Mouse (Mus musculus) lung, adult 2 months (tissue): ENCODE data around the gene Commd1. TPM values are rescaled to one million over a fixed set of nuclear protein-coding genes. Genes with fewer than 3 reads are reported as not detected.

Experiments
- DNase-seq: peaks from one replicate; pipeline ENCODE4 v3.0.0; 2022
- H3K4me1 ChIP-seq: fragments of 200-500 bp; 2 replicates; pipeline ENCODE4 v1.6.1; 2011; ENCODE audit warnings: low read length; ENCODE audit not compliant: control insufficient read depth, insufficient read depth
- H3K4me3 ChIP-seq: fragments of 200-500 bp; replicated peaks from 2 replicates; pipeline ENCODE3; 2011; ENCODE audit warnings: low read depth, mild to moderate bottlenecking, control low read depth, low read length; ENCODE audit errors: extremely low read depth
- CTCF ChIP-seq: fragments of 200-500 bp; IDR thresholded peaks from 2 replicates; pipeline ENCODE4 v1.5.1; 2011; ENCODE audit warnings: mild to moderate bottlenecking, low read length, control low read depth; ENCODE audit not compliant: insufficient read depth
- POLR2A ChIP-seq: fragments of 200-500 bp; IDR thresholded peaks from 2 replicates; pipeline ENCODE4 v1.6.1; 2011; ENCODE audit warnings: low read depth, mild to moderate bottlenecking, control low read depth, low read length, borderline replicate concordance; ENCODE audit errors: extremely low read depth
- WGBS: fragments of 180-500 bp; shearing (Covaris S2); methylation state at CpG from one replicate; pipeline ENCODE4 v1.1.7; 2018; 5-methylcytosine and 5-hydroxymethylcytosine counted together
- polyA plus RNA-seq: library from polyadenylated mRNA; depleted of rRNA; stranded (reverse); fragments of >200 nt; gene quantifications from 2 replicates; pipeline ENCODE4 v1.2.3, GENCODE M21; 2012

The Commd1 gene
- polyA plus RNA-seq, 1 experiment: 10.0 TPM

DNA sequence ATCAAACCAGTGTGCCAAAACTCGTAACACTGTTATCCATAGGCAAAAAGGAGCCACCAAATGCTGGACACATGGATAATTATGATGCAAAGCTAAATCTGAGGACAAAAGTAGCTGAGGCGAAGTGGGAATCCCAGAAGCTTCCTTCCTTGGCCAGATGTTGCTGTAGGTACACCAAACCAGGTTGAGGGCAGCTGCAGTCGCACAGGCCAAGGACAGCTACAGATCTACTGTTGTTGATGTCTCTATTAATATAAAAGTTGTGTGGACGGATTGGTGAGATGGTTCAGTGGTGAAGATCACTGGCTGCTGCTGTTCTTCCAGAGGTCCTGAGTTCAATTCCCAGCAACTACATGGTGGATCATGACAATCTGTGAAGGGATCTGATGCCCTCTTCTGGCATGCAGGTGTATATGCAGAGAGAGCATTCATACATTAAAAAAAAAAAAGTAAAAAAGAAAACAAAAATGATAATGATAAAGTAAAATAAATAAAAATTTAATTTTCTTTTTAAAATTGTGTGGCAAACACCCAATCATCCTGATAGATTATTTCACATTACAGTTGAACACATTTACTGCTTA is 24.3 kb downstream of the Commd1 start:
- WGBS: 92% methylated on average over 4 of the region's 4 CpGs
- TF ChIP-seq CTCF (no peak), POLR2A (no peak)
- Histone ChIP-seq H3K4me3 (no peak overlapping the region), H3K4me1 (peaks cover 3% of the 10 kb centered on the region)
- DNase-seq: no peak

DNA sequence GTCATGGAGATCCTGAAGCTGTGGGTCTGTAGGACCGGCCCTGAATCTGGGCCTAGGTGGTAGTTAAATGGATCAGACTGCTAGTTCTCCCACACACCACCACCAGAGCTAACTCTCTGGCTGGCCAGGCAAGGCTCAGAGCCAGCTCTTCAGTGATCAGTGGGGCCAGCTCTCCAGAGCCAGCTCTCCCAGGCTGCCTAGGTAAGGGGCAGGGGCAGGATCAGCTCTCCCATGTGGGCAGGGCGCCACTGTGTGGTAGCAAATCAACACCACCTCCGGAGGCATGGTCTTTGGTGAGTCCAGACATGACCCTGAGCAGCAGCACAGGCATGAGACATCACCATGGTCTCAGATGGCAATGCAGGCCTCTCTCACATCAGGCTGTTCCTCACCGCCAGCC is 25.4 kb downstream of the Commd1 start:
- TF ChIP-seq CTCF: peak; percentile 78
- no peak for TF ChIP-seq POLR2A
- no peak overlapping the region for H3K4me3 ChIP-seq
- H3K4me1 ChIP-seq: peaks cover 3% of the 10 kb centered on the region
- peak; percentile 48 for DNase-seq
- WGBS: 65% methylated on average over 4 of the region's 4 CpGs

DNA sequence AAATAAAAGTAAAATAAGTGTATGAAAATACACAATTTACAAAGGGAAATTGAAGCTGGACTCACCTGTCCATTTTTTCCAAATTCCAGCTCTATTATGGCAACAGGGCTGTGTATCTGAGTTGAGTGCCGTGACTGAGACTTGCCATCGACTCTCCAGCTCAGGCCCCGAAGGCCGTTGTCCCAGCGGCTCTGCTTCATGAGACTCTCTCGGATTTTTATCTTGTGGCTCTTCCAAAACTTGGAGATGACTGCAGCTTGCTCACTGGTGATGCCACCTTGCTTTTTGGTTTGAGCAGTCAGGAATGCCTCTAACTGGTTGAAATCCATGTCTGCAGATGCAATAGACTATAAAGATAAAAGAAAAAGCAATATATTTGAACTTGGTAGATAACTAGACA is 25.8 kb downstream of the Commd1 start:
- no peak for DNase-seq
- TF ChIP-seq CTCF (no peak), POLR2A (no peak)
- H3K4me3 ChIP-seq: no peak overlapping the region
- WGBS: 94% methylated on average over 6 of the region's 6 CpGs
- peaks cover 3% of the 10 kb centered on the region for H3K4me1 ChIP-seq

DNA sequence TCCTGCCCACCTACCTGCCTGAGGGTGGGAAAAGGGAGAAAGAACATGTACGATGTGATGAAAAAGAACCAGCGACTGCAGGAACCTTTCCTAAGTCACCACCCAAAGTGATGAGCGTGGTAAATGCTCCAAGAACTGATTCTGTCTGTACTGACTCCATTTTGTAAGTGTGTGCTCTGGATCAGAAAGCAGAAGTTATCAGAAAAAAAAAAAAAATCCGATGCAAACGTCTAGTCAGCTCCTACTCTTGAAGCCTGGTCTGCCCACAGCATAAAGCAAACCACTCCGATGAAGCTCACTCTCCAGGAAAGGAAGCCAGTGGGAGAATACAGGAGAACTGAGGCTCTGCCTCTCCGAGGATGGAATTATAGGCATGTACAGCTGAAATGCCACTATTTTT is 29.5 kb downstream of the Commd1 start:
- TF ChIP-seq CTCF (no peak), POLR2A (no peak)
- Histone ChIP-seq H3K4me3 (no peak overlapping the region), H3K4me1 (no peaks in the 10 kb centered on the region)
- 81% methylated on average over 7 of the region's 7 CpGs for whole genome bisulfite sequencing
- no peak for DNase-seq

DNA sequence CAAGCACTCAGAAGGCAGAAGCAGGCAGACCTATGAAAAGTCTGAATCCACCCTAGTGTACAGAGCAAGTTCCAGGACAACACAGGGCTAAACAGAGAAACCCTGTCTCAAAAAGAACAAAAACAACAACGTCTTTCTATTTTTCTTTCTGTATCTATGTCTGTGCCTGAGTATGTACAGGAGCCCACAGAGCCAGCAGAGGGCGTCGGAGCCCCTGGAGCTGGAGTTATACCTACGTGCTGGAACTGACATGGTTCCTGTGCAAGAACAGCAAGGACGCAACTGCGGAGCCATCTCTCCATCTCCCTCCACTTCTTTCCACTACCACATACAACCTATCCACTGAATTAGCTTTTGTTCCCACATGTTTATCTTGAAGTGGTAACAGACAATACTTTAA is 32.1 kb downstream of the Commd1 start:
- no peak for TF ChIP-seq POLR2A
- TF ChIP-seq CTCF: no peak
- no peak for DNase-seq
- no peaks in the 10 kb centered on the region for H3K4me1 ChIP-seq
- H3K4me3 ChIP-seq: no peak overlapping the region
- 92% methylated on average over 6 of the region's 6 CpGs for WGBS

DNA sequence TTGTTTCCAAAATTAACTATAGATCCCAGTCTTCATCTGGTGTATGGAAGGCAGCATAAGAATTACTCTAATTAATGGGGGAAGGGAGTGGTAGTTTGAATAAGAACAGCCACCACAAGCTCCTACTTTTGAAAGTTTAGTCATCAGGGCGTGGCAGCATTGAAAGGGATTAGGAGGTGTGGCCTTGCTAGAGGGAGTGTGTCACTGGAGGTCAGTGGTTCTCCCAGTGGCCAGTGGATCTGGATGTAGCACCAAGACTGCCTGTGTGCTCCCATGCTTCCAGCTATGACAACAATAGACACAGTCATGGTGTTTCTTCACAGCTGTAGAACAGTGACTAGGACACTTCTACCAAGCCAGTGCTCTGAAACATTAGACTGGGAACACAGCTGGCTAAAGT is 33.1 kb downstream of the Commd1 start:
- no peak overlapping the region for H3K4me3 ChIP-seq

DNA sequence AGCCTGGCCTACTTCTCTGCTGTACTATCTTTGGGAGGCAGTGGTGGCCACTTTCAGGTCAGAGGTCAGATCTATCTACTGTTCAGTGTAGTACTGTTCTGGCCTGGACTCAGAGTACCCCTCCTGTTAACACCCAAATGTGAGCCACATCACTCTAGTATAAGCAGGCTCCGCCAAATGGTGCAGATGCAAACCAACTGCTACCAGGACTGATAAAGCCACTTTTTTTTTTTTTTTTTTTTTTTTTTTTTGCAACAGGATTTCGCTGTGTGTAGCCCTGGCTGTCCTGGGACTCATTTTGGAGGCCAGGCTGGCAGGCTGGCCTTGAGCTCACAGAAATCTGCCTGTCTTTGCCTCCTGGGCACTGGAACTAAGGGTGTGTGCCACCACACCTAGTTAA is 43.2 kb downstream of the Commd1 start:
- 82% methylated on average over 2 of the region's 2 CpGs for WGBS
- H3K4me1 ChIP-seq: no peaks in the 10 kb centered on the region
- no peak for DNase-seq
- no peak overlapping the region for H3K4me3 ChIP-seq
- TF ChIP-seq POLR2A: no peak
- no peak for TF ChIP-seq CTCF

More for the DNA sequence above, 33.1 kb downstream of the Commd1 start:
- no peak for DNase-seq
- TF ChIP-seq CTCF: no peak
- no peak for TF ChIP-seq POLR2A
- H3K4me1 ChIP-seq: no peaks in the 10 kb centered on the region
- WGBS: 86% methylated on average over 1 of the region's 1 CpGs

DNA sequence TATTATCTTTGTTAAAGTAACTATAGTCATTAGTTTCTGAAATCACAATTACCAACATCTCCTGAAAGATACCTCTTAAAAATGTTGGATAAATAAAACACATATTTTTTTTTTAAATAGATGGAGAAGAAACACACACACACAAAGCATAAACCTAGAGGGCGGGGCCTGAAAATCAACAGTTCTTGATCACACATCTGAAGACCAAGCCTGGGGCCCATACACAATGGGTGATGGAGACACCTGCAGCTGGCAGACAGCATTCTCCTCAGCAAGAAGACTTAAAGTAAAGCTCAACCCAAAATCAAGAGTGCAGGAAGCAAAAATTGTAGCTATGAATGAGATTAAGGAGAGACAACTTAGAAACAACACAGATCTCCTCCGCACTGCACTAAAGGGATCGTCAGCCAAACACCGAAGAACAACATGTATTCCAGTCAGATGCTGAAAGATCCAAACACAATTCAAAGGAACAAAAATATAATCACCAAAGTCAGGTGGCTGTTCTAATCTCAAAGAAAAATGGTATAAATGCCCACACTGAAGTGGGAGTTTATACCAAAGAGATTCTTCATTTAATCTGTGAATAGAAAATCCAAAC is 44.4 kb downstream of the Commd1 start:
- TF ChIP-seq POLR2A: no peak
- no peak for TF ChIP-seq CTCF
- Histone ChIP-seq H3K4me1 (no peaks in the 10 kb centered on the region), H3K4me3 (no peak overlapping the region)
- no peak for DNase-seq
- WGBS: 100% methylated on average over 4 of the region's 4 CpGs

DNA sequence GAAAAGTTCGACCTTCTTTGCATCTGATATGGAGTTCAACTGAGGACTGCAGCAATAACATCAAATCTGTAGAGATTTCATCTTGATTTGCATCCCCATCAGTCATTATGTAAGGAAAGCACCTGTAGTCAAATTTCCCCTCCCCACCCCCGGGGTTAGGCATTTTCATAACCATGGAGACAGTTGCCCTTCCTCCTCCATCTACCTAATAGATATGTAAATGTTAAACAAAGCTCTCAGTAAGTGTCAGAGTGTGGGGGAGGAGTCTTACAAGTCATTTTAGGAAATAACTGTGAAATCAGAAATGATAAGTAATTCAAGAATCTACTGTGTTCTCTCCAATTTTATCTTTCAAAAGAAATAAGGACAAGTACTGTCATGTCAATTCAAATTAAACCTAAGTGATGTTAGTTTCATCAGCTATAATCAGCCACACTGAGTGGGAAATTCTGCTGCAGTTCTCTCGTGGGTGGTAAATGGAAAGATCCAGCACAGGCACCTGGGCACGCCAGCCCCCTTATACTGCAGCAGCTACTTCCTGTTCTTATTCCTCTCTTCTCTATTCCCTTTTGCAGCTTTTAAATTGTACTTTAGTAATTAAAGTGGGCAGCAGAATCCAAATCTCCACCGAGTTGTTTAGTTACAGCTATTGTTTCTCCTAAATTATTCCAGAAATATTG is 45.6 kb downstream of the Commd1 start:
- no peak overlapping the region for H3K4me3 ChIP-seq
- DNase-seq: no peak
- 59% methylated on average over 5 of the region's 5 CpGs for WGBS
- H3K4me1 ChIP-seq: no peaks in the 10 kb centered on the region
- TF ChIP-seq CTCF (no peak), POLR2A (no peak)

DNA sequence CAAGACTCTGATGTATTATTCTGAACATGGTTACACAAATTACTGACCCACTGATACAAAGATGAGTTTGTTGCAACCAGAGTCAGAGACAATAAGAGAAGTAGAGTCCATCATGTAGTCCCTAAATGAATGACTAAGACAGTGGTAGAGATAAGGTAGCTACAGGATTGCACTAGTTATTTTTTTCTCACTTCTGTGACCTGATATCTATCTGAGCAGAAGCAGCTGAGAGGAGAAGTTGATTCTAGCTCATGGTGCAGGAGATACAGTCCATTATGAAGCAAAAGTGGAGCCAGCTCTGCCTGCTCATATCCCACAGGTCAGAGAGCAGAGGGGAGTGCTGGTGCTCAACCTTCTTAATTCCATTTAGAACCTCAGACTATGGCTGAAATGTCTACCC is 50.0 kb downstream of the Commd1 start:
- no peak for TF ChIP-seq POLR2A
- TF ChIP-seq CTCF: no peak
- no peak overlapping the region for H3K4me3 ChIP-seq
- DNase-seq: no peak
- peaks cover 3% of the 10 kb centered on the region for H3K4me1 ChIP-seq
